Mouse (Mus musculus): ENCODE data around the gene Tep1. TPM values are rescaled to one million over a fixed set of nuclear protein-coding genes. Genes with fewer than 3 reads are reported as not detected.

The Tep1 gene
- polyA plus RNA-seq, 1 experiment from 2014 or later: 4.0 TPM

- Histone ChIP-seq H3K27me3 (replicated peaks; ENCODE audit: low read depth, poor library complexity, severe bottlenecking) (no peaks in the 10 kb centered on the region; the same call in 1 of the 2 replicates), H3K27ac (replicated peaks) (no peak overlapping the region), H3K36me3 (replicated peaks) (no peaks in the 10 kb centered on the region), H3K9me3 (no peaks in the 10 kb centered on the region), H3K4me3 (no peak overlapping the region), H3K4me1 (no peaks in the 10 kb centered on the region)
- DNase-seq (ENCODE audit: low spot score): no peak
- WGBS: 61% methylated on average over 4 of the region's 4 CpGs
Observed at GRCm38 (mm10) chr14:50802843-50803562, 67.4 kb downstream of the Tep1 start.

- Histone ChIP-seq H3K4me1 (no peaks in the 10 kb centered on the region), H3K27me3 (replicated peaks; ENCODE audit: low read depth, poor library complexity, severe bottlenecking) (no peaks in the 10 kb centered on the region; the same call in 1 of the 2 replicates), H3K9me3 (no peaks in the 10 kb centered on the region), H3K27ac (replicated peaks) (no peak overlapping the region), H3K4me3 (no peak overlapping the region), H3K36me3 (replicated peaks) (no peaks in the 10 kb centered on the region)
- 89% methylated on average over 6 of the region's 6 CpGs for WGBS
- no peak for DNase-seq (ENCODE audit: low spot score)
Observed at GRCm38 (mm10) chr14:50802441-50802840, 67.9 kb downstream of the Tep1 start.

- Histone ChIP-seq H3K9me3 (no peaks in the 10 kb centered on the region), H3K36me3 (replicated peaks) (no peaks in the 10 kb centered on the region), H3K4me1 (no peaks in the 10 kb centered on the region), H3K27ac (replicated peaks) (no peak overlapping the region), H3K4me3 (no peak overlapping the region; the same call in 1 of the 2 replicates), H3K27me3 (replicated peaks; ENCODE audit: low read depth, poor library complexity, severe bottlenecking) (no peaks in the 10 kb centered on the region)
- 8% methylated on average over 3 of the region's 3 CpGs for WGBS
- peak; percentile 33 for DNase-seq (ENCODE audit: low spot score)
Observed at GRCm38 (mm10) chr14:50799502-50800259, 70.7 kb downstream of the Tep1 start.

- no peak for DNase-seq (ENCODE audit: low spot score)
- H3K4me1 ChIP-seq: no peaks in the 10 kb centered on the region
- H3K4me3 ChIP-seq: no peak overlapping the region
- WGBS: 62% methylated on average over 2 of the region's 2 CpGs
- no peak overlapping the region for H3K27ac ChIP-seq (replicated peaks)
- no peaks in the 10 kb centered on the region for H3K27me3 ChIP-seq (replicated peaks; ENCODE audit: low read depth, poor library complexity, severe bottlenecking)
- no peaks in the 10 kb centered on the region for H3K9me3 ChIP-seq
- no peaks in the 10 kb centered on the region for H3K36me3 ChIP-seq (replicated peaks)
Observed at GRCm38 (mm10) chr14:50798512-50798911, 71.8 kb downstream of the Tep1 start.

- no peaks in the 10 kb centered on the region for H3K4me1 ChIP-seq
- WGBS: 87% methylated on average over 1 of the region's 1 CpGs
- no peaks in the 10 kb centered on the region for H3K27me3 ChIP-seq (replicated peaks; ENCODE audit: low read depth, poor library complexity, severe bottlenecking)
- no peak overlapping the region for H3K27ac ChIP-seq (replicated peaks)
- no peaks in the 10 kb centered on the region for H3K9me3 ChIP-seq
- H3K36me3 ChIP-seq (replicated peaks): no peaks in the 10 kb centered on the region
- H3K4me3 ChIP-seq: no peak overlapping the region
- no peak for DNase-seq (ENCODE audit: low spot score)
Observed at GRCm38 (mm10) chr14:50796464-50796863, 73.9 kb downstream of the Tep1 start.

GRCm38 (mm10) chr14:50795965-50796364, 74.4 kb downstream of the Tep1 start:
- WGBS: 89% methylated on average over 4 of the region's 4 CpGs
- Histone ChIP-seq H3K4me3 (no peak overlapping the region), H3K9me3 (no peaks in the 10 kb centered on the region), H3K27me3 (replicated peaks; ENCODE audit: low read depth, poor library complexity, severe bottlenecking) (no peaks in the 10 kb centered on the region), H3K27ac (replicated peaks) (no peak overlapping the region), H3K4me1 (no peaks in the 10 kb centered on the region), H3K36me3 (replicated peaks) (no peaks in the 10 kb centered on the region)
- no peak for DNase-seq (ENCODE audit: low spot score)

- H3K27ac ChIP-seq (replicated peaks): no peak overlapping the region
Observed at GRCm38 (mm10) chr14:50795261-50795935, 75.0 kb downstream of the Tep1 start.

GRCm38 (mm10) chr14:50788157-50788556, 82.2 kb downstream of the Tep1 start:
- Histone ChIP-seq H3K27ac (replicated peaks) (no peak overlapping the region), H3K36me3 (replicated peaks) (no peaks in the 10 kb centered on the region), H3K9me3 (no peaks in the 10 kb centered on the region), H3K4me1 (peaks cover 7% of the 10 kb centered on the region; the same call in 1 of the 2 replicates), H3K27me3 (replicated peaks; ENCODE audit: low read depth, poor library complexity, severe bottlenecking) (no peaks in the 10 kb centered on the region), H3K4me3 (no peak overlapping the region)
- DNase-seq (ENCODE audit: low spot score): no peak
- 13% methylated on average over 2 of the region's 2 CpGs for WGBS

More at GRCm38 (mm10) chr14:50795261-50795935, 75.0 kb downstream of the Tep1 start:
- WGBS: 92% methylated on average over 24 of the region's 24 CpGs
- Histone ChIP-seq H3K9me3 (no peaks in the 10 kb centered on the region), H3K36me3 (replicated peaks) (no peaks in the 10 kb centered on the region), H3K4me1 (no peaks in the 10 kb centered on the region), H3K27me3 (replicated peaks; ENCODE audit: low read depth, poor library complexity, severe bottlenecking) (no peaks in the 10 kb centered on the region), H3K4me3 (no peak overlapping the region)
- DNase-seq (ENCODE audit: low spot score): no peak

- peak within 1 kb of the TSS; percentile 84 for H3K4me3 ChIP-seq
- peak within 1 kb of the TSS; percentile 92 for H3K27ac ChIP-seq (replicated peaks)
- peaks cover 7% of the 10 kb centered on the region; the same call in 1 of the 2 replicates for H3K4me1 ChIP-seq
- no peaks in the 10 kb centered on the region for H3K9me3 ChIP-seq
- under 1% methylated on average over 21 of the region's 21 CpGs for WGBS
- peaks cover 22% of the 10 kb centered on the region for H3K36me3 ChIP-seq (replicated peaks)
- DNase-seq (ENCODE audit: low spot score): peak; percentile 92
- no peaks in the 10 kb centered on the region for H3K27me3 ChIP-seq (replicated peaks; ENCODE audit: low read depth, poor library complexity, severe bottlenecking)
Observed at GRCm38 (mm10) chr14:50785251-50785637, 85.1 kb downstream of the Tep1 start, which contains the start of gene Ttc5. TSS of gene Ttc5 (minus strand) at chr14:50785519.

GRCm38 (mm10) chr14:50784391-50785250, 85.7 kb downstream of the Tep1 start:
- Histone ChIP-seq H3K27ac (replicated peaks) (peak overlapping the region; percentile 92), H3K9me3 (no peaks in the 10 kb centered on the region), H3K4me3 (peak overlapping the region; percentile 84), H3K4me1 (peaks cover 7% of the 10 kb centered on the region; the same call in 1 of the 2 replicates), H3K36me3 (replicated peaks) (peaks cover 28% of the 10 kb centered on the region), H3K27me3 (replicated peaks; ENCODE audit: low read depth, poor library complexity, severe bottlenecking) (no peaks in the 10 kb centered on the region)
- 29% methylated on average over 16 of the region's 16 CpGs for WGBS
- no peak for DNase-seq (ENCODE audit: low spot score)

GRCm38 (mm10) chr14:50782166-50782565, 88.2 kb downstream of the Tep1 start:
- 95% methylated on average over 3 of the region's 3 CpGs for WGBS
- H3K9me3 ChIP-seq: no peaks in the 10 kb centered on the region
- H3K4me3 ChIP-seq: no peak overlapping the region
- no peak overlapping the region for H3K27ac ChIP-seq (replicated peaks)
- no peaks in the 10 kb centered on the region for H3K27me3 ChIP-seq (replicated peaks; ENCODE audit: low read depth, poor library complexity, severe bottlenecking)
- peaks cover 48% of the 10 kb centered on the region for H3K36me3 ChIP-seq (replicated peaks)
- no peak for DNase-seq (ENCODE audit: low spot score)
- H3K4me1 ChIP-seq: peaks cover 7% of the 10 kb centered on the region; the same call in 1 of the 2 replicates
